Mouse (Mus musculus): ENCODE measurements around the gene Nckap5.

DNA sequence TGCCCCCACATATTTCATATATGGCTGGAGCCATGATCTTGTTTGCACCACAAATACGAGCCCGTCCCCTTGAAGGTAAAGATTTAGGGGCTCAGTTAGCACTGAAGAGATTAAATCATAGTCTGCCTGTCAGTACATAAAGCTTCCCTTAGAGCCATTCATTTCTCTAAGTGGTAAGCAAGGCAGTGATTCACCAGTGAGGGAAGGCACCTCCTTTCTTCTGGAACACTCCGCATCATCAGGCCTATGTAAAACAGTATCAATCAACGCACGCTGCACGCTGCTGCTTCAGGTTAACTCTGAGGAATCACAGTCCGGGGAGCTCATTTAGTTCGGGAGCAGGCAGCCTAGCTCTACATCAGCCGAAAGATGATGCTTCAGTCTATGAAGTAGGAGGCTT lies 599.4 kb downstream of the Nckap5 start:
- TF ChIP-seq POLR2A (IDR thresholded peaks at IDR 0.05; ENCODE audit: low read depth, low read length): no peak
- TF ChIP-seq CTCF (conservative IDR thresholded peaks at IDR 0.05; ENCODE audit: insufficient read depth, insufficient read length, low read depth, low read length): no peak
